Mouse (Mus musculus): ENCODE data around the gene Loxl1. TPM values are rescaled to one million over a fixed set of nuclear protein-coding genes. Genes with fewer than 3 reads are reported as not detected.

The Loxl1 gene
- polyA plus RNA-seq, 1 experiment from 2014 or later: 30.1 TPM

- H3K9me3 ChIP-seq: no peaks in the 10 kb centered on the region
- peak overlapping the region; percentile 76 for H3K4me2 ChIP-seq
- peak overlapping the region; percentile 87 for H3K27ac ChIP-seq
- WGBS: 42% methylated on average over 7 of the region's 7 CpGs
- H3K27me3 ChIP-seq: no peaks in the 10 kb centered on the region
- H3K9ac ChIP-seq (replicated peaks): peak overlapping the region; percentile 70
- ATAC-seq (ENCODE audit: insufficient number of reproducible peaks, insufficient read depth, low FRiP score, low TSS enrichment, low read depth): no peak
- H3K36me3 ChIP-seq: peaks cover 11% of the 10 kb centered on the region; the same call in 1 of the 2 replicates
- peaks cover 35% of the 10 kb centered on the region for H3K4me1 ChIP-seq (replicated peaks)
- H3K4me3 ChIP-seq (replicated peaks): peak overlapping the region; percentile 54
These were observed 64.1 kb downstream of the Loxl1 start for GRCm38 (mm10) chr9:58248746-58249413.

GRCm38 (mm10) chr9:58247064-58247759 is 65.8 kb downstream of the Loxl1 start:
- WGBS: 11% methylated on average over 25 of the region's 25 CpGs
- ATAC-seq (ENCODE audit: insufficient number of reproducible peaks, insufficient read depth, low FRiP score, low TSS enrichment, low read depth): peak; percentile 49; the same call in 1 of the 2 replicates
- H3K27me3 ChIP-seq: no peaks in the 10 kb centered on the region
- no peaks in the 10 kb centered on the region for H3K9me3 ChIP-seq
- H3K36me3 ChIP-seq: peaks cover 12% of the 10 kb centered on the region; the same call in 1 of the 2 replicates
- peak overlapping the region; percentile 57 for H3K9ac ChIP-seq (replicated peaks)
- peak overlapping the region; percentile 71 for H3K27ac ChIP-seq
- peak overlapping the region; percentile 28 for H3K4me3 ChIP-seq (replicated peaks)
- peaks cover 46% of the 10 kb centered on the region for H3K4me1 ChIP-seq (replicated peaks)
- H3K4me2 ChIP-seq: peak overlapping the region; percentile 76

- H3K4me2 ChIP-seq: no peak overlapping the region
- WGBS: 58% methylated on average over 4 of the region's 4 CpGs
- peaks cover 56% of the 10 kb centered on the region for H3K4me1 ChIP-seq (replicated peaks)
These were observed 66.8 kb downstream of the Loxl1 start for GRCm38 (mm10) chr9:58246083-58246591.

GRCm38 (mm10) chr9:58243696-58244095 is 69.3 kb downstream of the Loxl1 start:
- Histone ChIP-seq H3K27ac (no peak overlapping the region), H3K9ac (replicated peaks) (no peak overlapping the region), H3K4me3 (replicated peaks) (no peak overlapping the region), H3K4me1 (replicated peaks) (peaks cover 52% of the 10 kb centered on the region), H3K36me3 (peaks cover 14% of the 10 kb centered on the region; the same call in 1 of the 2 replicates), H3K4me2 (no peak overlapping the region), H3K27me3 (no peaks in the 10 kb centered on the region), H3K9me3 (no peaks in the 10 kb centered on the region)
- ATAC-seq (ENCODE audit: insufficient number of reproducible peaks, insufficient read depth, low FRiP score, low TSS enrichment, low read depth): no peak
- WGBS: 89% methylated on average over 6 of the region's 6 CpGs

More at GRCm38 (mm10) chr9:58246083-58246591, 66.8 kb downstream of the Loxl1 start:
- Histone ChIP-seq H3K36me3 (peaks cover 12% of the 10 kb centered on the region; the same call in 1 of the 2 replicates), H3K4me3 (replicated peaks) (no peak overlapping the region), H3K9me3 (no peaks in the 10 kb centered on the region), H3K27me3 (no peaks in the 10 kb centered on the region), H3K9ac (replicated peaks) (no peak overlapping the region), H3K27ac (no peak overlapping the region)
- no peak for ATAC-seq (ENCODE audit: insufficient number of reproducible peaks, insufficient read depth, low FRiP score, low TSS enrichment, low read depth)

GRCm38 (mm10) chr9:58242696-58243095 is 70.3 kb downstream of the Loxl1 start:
- Histone ChIP-seq H3K9me3 (no peaks in the 10 kb centered on the region), H3K4me3 (replicated peaks) (no peak overlapping the region), H3K27ac (peak overlapping the region; percentile 68; the same call in 1 of the 2 replicates), H3K4me1 (replicated peaks) (peaks cover 43% of the 10 kb centered on the region), H3K36me3 (peaks cover 15% of the 10 kb centered on the region; the same call in 1 of the 2 replicates), H3K9ac (replicated peaks) (no peak overlapping the region), H3K4me2 (0 out of 2 replicates have a peak overlapping the region, but pooled peaks have one; percentile 3), H3K27me3 (no peaks in the 10 kb centered on the region)
- no peak for ATAC-seq (ENCODE audit: insufficient number of reproducible peaks, insufficient read depth, low FRiP score, low TSS enrichment, low read depth)
- WGBS: 74% methylated on average over 5 of the region's 5 CpGs

- H3K4me1 ChIP-seq (replicated peaks): peaks cover 36% of the 10 kb centered on the region
- H3K27ac ChIP-seq: peak overlapping the region; percentile 68
- H3K9ac ChIP-seq (replicated peaks): no peak overlapping the region
- peak overlapping the region; percentile 3; the same call in 1 of the 2 replicates for H3K4me2 ChIP-seq
- 41% methylated on average over 9 of the region's 9 CpGs for WGBS
- no peak overlapping the region for H3K4me3 ChIP-seq (replicated peaks)
- ATAC-seq (ENCODE audit: insufficient number of reproducible peaks, insufficient read depth, low FRiP score, low TSS enrichment, low read depth): peak; percentile 90
- H3K36me3 ChIP-seq: peaks cover 15% of the 10 kb centered on the region; the same call in 1 of the 2 replicates
- H3K9me3 ChIP-seq: no peaks in the 10 kb centered on the region
- no peaks in the 10 kb centered on the region for H3K27me3 ChIP-seq
These were observed 71.1 kb downstream of the Loxl1 start for GRCm38 (mm10) chr9:58241780-58242485.

Other genes with a start within 250 kb of the Loxl1 start
- gene Stra6, start 249.4 kb downstream of the Loxl1 start, polyA plus RNA-seq (2016; fragmentation: Nextera tagmentation; extraction: Ambion mirVana): 37.5 and 49.0 TPM in 2 replicates
- 0.19 and 0.42 TPM in 2 replicates for gene Ccdc33, start 194.4 kb downstream of the Loxl1 start, polyA plus RNA-seq (2016; fragmentation: Nextera tagmentation; extraction: Ambion mirVana)
- gene Islr, start 108.9 kb downstream of the Loxl1 start, polyA plus RNA-seq (2016; fragmentation: Nextera tagmentation; extraction: Ambion mirVana): 109 and 120 TPM in 2 replicates
- 1.4 and 1.8 TPM in 2 replicates for gene Islr2, start 108.9 kb downstream of the Loxl1 start, polyA plus RNA-seq (2016; fragmentation: Nextera tagmentation; extraction: Ambion mirVana)
- 16.1 and 18.4 TPM in 2 replicates for gene Pml, start 63.4 kb downstream of the Loxl1 start, polyA plus RNA-seq (2016; fragmentation: Nextera tagmentation; extraction: Ambion mirVana)
- gene Stoml1, start 60.0 kb downstream of the Loxl1 start, polyA plus RNA-seq (2016; fragmentation: Nextera tagmentation; extraction: Ambion mirVana): 33.6 and 35.3 TPM in 2 replicates
- not detected in 2 replicates for gene Tbc1d21, start 57.3 kb upstream of the Loxl1 start, polyA plus RNA-seq (2016; fragmentation: Nextera tagmentation; extraction: Ambion mirVana)
- gene Insyn1, start 175.4 kb upstream of the Loxl1 start, polyA plus RNA-seq (2016; fragmentation: Nextera tagmentation; extraction: Ambion mirVana): 4.6 and 5.5 TPM in 2 replicates
- 56.4 and 68.6 TPM in 2 replicates for gene Cd276, start 242.3 kb upstream of the Loxl1 start, polyA plus RNA-seq (2016; fragmentation: Nextera tagmentation; extraction: Ambion mirVana)